Mouse (Mus musculus) kidney, postnatal 4 days (tissue): ENCODE results near the gene Ppp2r3a.

Source experiments
- DNase-seq, 2 experiments: peaks; one replicate each; pipeline ENCODE4 v3.0.0; 2021; ENCODE audit warnings: mixed read lengths in 2 of 2

The Ppp2r3a gene

DNA sequence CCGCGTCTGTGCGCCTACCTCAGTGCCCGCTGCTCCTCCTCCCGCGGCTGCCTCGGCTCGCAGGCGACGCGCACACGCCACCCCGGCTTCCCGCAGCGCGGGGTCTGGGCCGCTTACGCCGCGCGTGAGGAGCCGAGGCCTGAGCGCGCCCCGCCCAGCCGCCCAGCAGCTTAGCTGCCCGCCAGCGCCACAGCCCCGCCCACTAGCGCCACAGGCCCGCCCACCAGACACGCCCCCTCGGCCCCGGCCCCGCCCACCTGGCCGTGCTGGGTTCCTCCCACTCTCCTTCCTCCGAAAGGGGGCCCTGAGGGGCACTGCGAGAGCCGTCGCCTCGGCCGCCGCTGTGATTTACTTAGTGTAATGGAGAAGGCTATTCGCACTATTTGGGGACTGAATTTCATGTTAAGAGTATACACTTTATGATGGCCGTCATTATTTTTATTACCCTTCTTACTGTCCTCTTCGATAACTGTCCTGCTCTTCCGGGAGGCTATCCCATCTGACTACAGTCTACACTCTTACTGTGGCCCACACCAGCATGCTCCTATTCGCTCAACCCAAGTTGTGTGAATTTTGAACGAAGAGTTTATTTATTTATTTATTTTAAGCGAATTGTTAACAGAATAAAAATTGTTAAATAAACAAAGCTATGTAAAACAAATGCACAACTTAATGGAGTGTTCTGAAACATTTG is at the start of gene Ppp2r3a:
Ppp2r3a (minus strand) TSS at position 152 of the 694 bp plus-strand sequence.
- DNase-seq: peak; percentile 99

DNA sequence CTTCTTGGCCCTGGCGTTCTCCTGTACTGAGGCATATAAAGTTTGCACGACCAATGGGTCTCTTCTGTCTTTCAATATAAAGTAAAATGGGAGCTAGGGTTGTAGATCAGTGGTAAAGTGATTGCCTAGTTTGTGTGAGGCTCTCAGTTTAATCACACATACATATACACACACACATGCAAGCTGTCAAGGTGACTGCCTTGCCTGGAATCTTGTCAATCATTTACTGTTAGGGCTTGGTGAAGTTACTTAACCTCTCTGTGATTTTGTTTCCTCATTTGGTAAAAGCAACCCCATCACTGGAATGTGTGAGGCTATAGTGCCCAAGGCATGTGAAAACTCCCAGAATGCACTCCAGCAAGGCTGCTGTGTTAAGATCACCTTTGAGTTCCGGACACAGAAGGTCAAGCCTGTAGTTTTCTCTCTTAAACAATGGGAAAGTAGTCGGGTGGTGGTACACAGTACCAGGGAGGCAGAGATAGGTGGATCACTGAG is 48.9 kb upstream of the Ppp2r3a start:
- DNase-seq: peak in 1 of 2 experiments; percentile 15

DNA sequence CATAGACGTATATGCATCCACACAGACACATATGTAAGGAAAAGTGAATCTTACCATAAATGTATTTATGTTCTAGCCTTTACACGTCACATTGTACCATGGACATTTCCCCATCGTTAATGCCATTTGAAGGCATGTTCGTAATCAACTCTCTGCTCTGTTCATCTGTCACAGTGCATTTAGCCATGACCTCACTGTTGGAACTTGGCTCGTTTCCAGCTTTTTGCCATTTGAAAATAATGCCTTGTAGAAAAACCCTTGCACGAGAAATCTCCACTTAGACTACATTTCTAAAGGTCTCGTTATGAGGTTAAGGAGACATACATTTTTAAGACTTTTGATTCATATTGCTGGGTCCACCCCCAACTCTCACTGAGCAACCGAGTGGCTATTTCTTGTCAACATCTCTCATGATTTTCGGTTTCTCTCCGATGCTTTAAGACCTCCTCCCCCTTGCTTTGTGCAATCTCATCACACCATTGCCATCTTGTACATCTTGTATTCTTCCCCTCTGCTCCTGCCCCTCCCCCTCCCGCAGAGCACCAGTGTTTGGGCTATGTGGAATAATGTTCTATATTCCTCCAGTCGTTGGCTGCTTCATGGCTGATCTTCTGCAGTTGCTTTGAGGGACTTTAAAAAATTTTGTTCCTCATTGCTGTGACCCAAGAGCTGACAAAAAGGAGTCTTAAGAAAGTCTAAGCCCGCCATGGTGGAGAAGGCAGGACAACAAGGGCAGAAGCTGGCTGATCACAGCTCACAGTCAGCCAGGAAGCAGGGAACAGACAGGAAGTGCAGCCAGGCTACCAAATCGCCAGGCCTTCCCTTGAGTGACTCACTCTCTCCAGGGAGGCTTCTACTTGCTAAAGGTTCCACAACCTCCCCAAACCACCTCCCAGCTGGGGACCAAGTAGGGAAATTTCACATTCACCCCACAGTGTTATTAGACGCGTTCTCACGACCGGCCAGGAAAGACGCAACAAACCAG is 40.4 kb upstream of the Ppp2r3a start:
- DNase-seq: peak; percentile 19 to 26

DNA sequence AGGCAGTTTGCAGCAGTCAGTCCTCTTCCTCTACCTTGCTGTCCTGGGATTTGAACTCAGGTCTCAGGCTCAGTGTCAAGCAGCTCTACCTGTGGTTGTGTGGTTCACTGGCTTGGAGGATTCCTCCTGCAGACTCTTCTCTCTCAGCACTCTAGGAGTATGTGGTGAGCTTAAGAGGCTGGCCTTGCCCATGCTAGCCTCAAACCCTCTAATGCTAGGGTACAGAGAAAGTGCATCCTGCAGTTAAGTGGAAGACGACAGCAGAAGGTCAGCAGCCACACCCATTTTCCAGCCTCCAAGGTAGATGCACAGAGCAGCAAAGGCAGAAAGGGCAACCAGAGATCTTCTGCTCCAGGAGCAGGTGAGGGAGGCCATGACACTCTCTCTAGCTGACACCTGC is 39.3 kb upstream of the Ppp2r3a start:
- DNase-seq: no peak

DNA sequence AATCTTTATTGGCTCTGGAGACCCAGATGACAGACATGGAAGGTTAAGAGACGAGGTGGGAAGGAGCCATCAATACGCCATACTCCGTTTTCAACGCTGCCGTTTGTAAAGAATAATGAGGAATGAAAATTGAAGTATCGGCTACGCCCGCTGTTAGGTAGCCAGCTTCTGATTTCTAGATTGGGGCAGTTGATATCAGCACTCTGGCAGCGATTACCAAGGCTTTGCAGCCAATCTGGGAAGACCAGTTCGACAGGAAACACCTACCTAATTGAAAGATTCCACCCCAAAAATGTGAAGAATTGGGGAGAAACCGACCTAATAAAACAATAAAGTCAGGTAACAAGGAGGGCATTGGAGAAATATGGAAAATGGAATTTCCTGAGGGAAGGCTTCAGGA is 38.2 kb upstream of the Ppp2r3a start:
- no peak for DNase-seq

DNA sequence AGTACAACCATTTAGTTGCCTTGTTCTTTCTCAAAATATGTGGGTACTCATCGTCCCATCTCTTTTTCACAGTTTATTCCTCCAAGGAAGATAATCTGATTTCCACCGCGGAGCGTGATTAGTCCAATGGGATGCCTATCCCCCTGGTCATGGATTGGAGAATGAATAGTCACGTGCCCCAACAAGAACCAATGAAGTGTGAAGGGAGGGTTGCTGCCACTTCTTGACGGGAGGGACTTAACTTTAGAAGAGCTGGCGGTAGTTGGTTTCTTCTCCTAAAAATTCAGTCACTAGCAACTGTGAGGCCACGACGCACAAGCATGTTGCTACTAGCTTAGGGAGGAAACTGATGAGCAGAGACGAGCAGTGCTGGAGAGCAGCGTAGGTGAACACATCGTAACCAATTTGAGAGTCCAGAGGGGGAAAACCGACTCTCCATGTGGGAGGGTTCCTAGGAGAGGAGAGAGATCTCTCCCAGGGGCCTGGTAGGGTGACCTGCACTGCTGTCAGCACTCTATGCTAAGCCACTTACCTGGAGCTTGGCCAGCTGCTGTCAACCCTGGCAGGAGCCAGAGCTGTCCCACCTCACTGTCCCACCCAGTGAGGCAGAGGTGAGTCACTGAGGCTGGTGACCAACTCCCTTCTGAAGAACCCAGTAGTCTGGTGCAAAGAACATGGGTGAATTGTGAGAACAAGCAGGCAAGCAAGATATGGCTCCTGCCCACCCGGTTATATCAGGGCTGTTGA is 37.5 kb upstream of the Ppp2r3a start:
- no peak for DNase-seq

DNA sequence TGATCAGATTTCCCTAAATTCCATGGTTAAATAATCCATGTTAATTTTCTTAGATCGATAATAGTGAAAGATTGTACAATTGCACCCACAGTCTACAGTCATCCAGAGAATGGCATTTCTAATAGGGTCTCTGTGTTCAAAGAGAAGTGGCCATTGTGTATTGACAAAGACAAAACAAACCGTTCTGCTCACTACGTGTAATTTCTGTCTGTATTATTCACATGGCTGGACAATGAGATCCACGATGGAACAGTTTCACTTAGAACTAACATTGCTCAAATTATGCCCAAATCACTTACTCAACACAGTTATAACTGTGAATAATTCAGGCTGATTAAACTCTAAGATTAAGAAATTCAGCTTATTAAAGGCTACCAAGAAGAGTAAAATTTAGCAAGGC is 35.2 kb upstream of the Ppp2r3a start:
- no peak for DNase-seq

DNA sequence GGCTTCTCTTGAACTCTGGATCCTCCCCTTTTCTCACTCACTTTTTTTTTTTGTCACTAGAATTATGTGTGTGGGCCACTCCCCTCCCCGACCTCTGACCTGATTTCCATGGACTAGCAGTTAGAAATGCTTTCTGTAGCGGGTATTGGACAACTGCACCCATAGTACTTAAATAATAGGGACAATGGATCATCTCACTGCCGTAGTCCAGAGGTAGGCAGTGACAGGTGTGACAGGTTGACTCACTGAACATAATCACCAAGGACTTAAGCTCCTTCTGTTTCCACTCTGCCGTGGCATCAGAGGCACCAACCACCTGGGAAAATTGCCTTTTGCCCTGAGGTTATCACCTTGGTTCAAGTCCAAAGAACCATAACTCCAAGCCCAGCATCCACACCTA is 32.5 kb upstream of the Ppp2r3a start:
- DNase-seq: no peak

DNA sequence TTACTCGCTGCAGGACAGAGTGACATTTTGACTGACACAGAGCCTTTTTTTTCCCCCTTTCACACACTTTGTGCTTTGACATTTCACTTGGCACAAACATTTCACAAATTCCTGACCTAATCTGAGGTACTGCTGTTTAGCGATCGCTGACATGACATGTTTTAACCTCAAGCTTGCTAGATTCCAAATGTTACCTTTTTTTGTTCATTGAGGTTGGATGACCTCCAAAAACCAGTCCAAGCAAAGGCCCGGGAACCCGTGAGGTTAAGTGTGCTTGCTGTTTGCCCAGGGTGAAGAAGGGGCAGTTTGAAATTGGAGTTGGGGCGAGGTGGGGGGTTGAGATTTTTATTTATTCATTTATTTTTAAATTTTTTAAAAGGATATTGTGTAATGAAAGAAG is 31.1 kb upstream of the Ppp2r3a start:
- no peak for DNase-seq

DNA sequence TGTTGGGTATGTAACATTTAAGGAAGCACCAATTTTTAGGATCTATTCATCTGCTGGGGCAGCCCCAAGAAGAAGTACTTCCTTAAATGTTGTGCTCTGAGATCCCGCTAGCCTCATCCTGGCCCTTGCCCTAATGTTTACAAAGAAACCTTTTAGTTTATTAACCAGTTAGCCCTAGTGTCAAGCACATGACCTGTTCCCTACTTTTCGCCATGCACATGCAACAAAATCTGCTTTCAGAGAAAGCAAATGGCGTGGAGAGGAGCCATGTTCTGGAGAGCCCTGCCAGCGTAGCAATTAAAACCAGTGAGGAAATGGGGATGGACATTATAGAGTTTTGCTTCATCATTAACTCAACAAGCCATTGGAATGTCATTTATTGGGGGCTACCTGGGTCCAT is 30.3 kb upstream of the Ppp2r3a start:
- no peak for DNase-seq

DNA sequence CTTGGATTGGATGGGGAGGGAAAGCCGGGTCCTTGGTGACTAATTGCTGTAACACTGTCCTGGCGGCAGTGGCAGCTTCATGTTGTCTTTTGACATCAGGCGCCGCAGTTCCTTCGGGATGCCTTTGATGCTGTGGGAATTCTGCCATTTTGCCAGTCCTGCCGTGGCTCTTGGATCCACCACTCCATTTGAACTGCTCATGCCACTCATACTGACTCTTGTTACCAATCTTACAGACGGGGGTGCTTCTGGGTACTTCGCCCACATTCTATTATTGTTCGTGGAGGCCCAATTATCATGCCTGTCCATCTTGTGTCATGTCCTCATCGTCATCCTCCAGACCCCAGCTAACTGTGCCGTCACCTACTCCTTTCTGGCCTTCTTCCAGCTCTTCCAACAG is 29.7 kb upstream of the Ppp2r3a start:
- DNase-seq: no peak

DNA sequence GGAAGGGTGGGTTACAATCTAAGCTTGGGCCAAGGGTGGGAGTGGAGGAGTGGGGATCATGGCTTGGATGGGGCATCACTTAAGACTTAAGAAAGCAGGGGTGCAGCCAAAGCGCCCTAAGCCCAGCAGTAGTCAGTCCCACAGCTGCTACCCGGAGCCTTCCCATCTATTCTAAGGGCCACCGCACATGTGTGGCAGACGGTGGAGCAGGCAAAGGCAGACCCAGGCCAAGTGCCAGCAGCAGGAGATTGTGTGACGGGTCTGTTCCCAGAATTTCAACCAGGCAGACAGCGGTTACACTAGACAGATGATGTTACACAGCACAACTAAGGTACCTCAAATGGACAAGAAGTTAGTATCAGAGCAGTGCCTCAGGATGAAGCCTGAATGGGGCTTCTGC is 29.3 kb upstream of the Ppp2r3a start:
- DNase-seq: no peak

DNA sequence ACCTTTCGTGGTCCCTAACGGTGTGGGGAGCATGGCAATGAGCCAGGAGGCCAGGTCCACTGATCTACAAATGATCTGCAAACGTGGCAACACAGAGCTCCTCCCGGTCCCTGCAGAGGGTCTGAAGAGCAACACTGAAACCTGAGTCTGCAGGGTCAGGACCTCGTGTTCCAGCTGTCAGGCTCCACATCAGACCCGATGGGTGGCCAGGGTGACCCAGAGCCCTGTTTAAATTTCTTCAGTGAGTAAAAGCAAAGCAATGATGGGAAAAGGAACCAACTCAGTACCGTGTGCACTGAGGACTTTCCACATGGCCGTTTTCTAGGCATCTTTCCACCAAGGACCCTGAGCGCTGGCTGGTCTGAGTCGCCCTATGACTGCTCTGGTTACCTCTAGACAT is 28.6 kb upstream of the Ppp2r3a start:
- no peak for DNase-seq

DNA sequence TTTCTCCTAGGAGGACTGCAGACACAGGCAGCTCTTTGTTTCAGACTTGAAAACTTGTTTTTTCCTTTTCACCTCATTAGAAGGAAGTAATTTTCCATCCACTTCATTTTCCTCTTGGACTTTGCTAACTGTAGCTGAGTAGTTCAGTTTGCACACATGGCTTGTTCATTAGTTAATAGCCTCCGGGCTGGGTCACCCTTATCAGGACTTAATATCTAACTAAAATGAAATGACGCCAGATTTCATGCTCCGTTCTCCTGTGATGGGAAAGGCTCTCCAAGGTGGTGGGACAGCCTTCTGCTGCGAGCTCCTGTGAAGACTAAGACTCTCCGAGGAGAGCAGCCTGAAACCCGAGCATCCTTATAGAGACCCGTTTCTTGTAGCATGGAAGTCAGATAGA is 21.1 kb upstream of the Ppp2r3a start:
- DNase-seq: peak; percentile 34 to 52

DNA sequence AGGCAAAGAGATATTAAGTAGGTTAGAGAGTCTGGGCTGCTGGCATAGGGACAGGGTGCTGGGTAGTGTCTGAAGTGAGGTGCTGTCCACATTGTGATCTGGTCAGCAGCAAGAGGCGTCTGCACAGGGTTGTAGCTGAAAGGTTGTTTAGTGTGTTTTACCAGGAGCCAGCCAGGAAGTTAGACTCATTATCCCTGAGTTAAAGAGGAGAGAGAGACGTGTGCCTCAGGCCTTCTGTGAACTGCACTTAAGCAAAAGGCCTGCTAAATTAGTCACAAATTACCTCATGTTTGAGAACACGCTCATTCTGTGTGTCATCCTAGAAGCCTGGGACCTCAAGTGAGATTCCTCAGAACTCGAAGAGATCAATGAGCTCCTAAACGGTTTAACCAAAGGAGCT is 18.4 kb upstream of the Ppp2r3a start:
- no peak for DNase-seq

DNA sequence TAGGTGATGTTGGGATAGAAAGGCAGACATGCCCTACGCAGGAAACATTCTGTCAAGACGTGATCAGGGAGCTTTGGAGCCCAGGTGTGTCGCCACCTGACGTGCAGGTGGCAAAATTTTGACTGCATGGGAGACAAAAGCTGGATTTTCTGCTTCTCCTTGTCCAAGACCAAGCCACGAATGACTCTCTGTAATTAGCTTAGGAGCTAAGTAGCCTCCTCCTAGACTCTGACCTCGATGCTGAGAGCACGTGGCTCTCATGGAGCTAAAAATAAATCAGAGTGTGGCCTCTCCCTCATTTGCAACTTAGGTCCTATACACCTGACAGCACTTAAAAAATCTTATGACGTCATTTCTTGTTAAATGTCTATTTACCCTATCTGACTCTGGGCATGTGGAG is 14.4 kb upstream of the Ppp2r3a start:
- peak in 1 of 2 experiments; percentile 25 for DNase-seq

DNA sequence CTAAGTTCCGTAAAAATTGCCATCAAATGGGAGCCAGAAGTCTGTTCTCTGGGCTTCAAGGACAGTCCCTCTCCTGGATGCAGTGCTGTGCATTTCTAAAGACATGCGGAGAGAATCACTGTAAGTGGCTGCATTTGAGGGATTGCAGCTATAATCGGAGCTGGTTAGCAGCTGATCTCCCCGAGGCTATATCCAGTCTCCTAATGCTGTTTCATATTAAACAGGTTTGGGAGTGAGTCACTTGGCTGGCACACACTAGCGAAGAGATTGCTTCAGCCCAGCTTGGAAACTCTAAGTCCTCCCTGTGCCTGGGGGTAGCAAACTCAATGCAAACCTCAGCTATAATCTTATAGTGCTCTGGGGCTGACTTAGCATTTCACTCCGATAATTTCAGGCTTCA is 14.0 kb upstream of the Ppp2r3a start:
- DNase-seq: peak in 1 of 2 experiments; percentile 25

DNA sequence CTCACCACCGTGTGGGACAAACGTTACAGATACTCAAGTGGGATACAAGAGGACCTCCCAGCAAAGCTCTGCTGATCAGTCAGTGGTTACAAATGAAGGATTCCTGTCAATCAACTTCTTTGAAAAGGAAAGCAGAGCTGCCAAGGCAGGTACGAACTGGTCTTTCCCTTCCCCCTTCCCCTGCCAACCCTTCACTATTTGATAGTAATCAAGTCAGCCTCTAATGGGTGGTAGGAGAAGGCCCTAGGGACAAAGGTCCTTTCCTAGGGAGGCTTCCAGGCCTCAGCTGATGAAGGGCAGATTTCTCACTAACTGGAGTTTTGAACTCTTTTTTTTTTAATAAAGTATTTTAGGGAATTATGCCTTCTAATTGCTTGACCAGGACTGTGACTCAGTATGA is 11.2 kb upstream of the Ppp2r3a start:
- no peak for DNase-seq

DNA sequence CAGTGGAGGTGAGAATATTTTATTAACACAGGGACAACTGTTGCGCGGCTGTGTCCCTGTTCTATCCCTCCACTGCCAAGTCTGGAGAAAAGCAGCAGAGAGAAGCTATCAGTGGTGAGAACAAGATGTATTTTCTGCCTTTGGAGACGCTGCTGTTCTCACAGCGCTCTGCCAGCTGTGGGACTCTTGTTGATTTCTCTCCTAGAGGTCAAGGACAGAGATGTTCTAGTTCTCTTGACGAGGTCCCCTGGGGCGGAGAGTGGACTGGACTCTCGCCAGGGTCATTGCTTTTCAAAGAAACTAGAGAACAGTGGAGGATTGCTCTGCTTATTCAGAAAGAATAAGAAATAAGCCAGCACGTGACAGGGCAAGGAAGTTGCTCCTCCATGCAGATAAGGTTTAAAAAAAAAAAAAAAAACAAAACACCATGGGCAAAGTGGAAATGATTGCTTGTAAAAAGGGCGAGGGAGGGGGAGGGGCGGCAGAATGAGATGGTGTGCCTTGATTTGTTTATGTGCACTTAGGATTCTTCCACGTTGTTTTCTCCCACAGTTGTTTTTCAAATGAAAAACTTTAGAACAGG is 10.5 kb upstream of the Ppp2r3a start:
- DNase-seq: peak; percentile 67 to 79

DNA sequence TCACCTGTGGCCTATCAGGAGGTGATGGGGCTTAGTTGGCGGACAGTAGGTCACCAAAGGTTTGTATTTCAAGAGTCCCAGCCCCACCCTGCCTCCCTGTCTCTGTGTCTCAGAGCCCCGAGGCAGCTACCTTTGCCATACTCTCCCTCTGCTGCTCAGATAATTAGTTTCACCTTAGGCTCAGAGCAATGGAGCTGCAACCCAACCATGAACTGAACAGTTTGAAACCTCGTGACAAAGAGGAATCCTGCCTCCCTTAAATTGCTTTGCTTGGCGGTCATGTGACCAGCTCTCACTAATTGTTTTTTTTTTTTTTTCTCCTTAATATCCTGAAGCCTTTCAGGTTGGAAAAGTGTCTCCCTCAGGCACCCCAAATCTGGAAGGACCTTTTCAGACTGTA is 9.8 kb upstream of the Ppp2r3a start:
- no peak for DNase-seq

DNA sequence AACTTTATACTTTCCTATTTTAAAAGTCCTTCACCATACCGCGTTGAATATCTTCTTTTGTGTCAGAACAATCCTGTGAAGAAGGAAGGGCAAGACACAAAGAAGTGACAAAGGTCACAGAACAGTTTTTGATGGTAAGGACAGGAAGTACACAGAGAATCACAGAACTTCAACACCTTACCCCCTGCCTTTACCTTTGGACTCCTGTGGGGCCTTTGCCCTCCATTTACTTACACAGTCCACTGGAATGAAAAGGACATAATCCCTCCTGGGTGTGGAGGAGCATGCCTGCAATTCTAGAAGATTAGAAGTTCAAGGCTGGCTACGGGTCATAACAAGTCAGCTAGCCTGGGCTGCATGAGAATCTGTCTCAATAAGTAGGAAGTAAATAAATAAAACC is 1.5 kb upstream of the Ppp2r3a start:
- DNase-seq: no peak

DNA sequence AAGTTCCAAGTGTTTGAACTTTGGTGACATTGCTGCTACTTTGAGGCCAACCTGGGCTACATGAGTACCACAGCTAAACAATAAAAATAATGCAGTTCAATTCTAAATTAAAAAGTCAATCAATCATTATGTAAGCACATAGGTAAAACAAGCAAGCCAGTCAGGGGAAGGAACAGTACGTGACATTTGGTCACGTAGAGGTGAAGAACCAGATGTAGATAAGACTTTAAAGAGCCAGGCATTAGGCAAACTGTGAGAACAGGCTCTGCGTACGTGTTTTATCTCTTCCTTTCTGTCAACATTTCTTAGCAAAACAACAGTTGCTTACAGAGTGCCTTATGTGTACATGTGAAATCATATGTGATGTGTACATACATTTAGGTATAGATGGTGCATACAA is 946 bp upstream of the Ppp2r3a start:
- DNase-seq: no peak
